Mouse (Mus musculus): Measurements from ENCODE around the gene Hid1. TPM values are rescaled to one million over a fixed set of nuclear protein-coding genes. Genes with fewer than 3 reads are reported as not detected.
A peak's percentile ranks its signal among the peaks of the same experiment; 100 is the strongest.

Hid1 gene
- total RNA-seq, 1 experiment, result 2.4 TPM

DNA sequence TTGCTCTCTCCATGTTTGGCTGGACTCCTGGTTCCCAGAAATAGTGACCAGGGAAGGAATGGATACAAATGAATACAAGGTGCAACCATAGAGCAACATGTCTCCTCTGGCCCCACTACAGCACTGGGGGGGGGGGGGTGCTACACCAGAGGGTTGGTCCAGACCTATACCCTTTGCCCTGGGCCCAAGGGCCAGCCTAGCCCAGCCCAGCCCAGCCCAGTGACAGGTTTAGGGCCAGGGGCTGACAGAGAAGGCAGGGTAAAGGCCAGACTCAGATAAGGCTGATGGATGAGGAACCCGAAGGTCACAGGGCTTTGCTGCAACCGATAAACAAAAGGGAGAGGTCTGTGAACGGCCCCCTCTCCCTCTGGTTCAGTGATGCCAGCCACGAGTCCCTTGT, 17.6 kb downstream of the Hid1 start:
- H3K9ac ChIP-seq (ENCODE audit: insufficient read depth, low read depth, low read length, poor library complexity, severe bottlenecking), result no peak overlapping the region
- in situ Hi-C loops (cut with MboI; ENCODE audit: low sequenced_read_pairs in 2 of 2, unreplicated experiment in 2 of 2), result no loop called here
- no peaks in the 10 kb centered on the region for H3K36me3 ChIP-seq (ENCODE audit: control insufficient read depth, insufficient read depth, low read length, poor library complexity, severe bottlenecking)
- no peak for TF ChIP-seq MAFK (IDR thresholded peaks at IDR 0.05; ENCODE audit: insufficient read depth, low read depth, low read length)
- no peak for TF ChIP-seq CHD2 (IDR thresholded peaks at IDR 0.05; ENCODE audit: low read depth, low read length)
- TF ChIP-seq ZNF384 (IDR thresholded peaks at IDR 0.05; ENCODE audit: low read depth, low read length), result no peak
- TF ChIP-seq ZC3H11A (IDR thresholded peaks at IDR 0.05; ENCODE audit: borderline replicate concordance, low read depth, low read length), result no peak
- no peak for TF ChIP-seq HCFC1 (IDR thresholded peaks at IDR 0.05; ENCODE audit: borderline replicate concordance, insufficient read depth, low read length)
- peaks cover 0 to 13% of the 10 kb centered on the region in 2 experiments; a peak in 2 of 4 replicates for H3K4me1 ChIP-seq (ENCODE audit: control insufficient read depth in 2 of 2, insufficient read depth in 2 of 2, low read length in 2 of 2, poor library complexity in 1 of 2)
- H3K9me3 ChIP-seq (ENCODE audit: control insufficient read depth, insufficient read depth, low read depth, low read length), result no peaks in the 10 kb centered on the region
- H3K27ac ChIP-seq (ENCODE audit: insufficient read depth, low read depth, low read length, poor library complexity, severe bottlenecking), result no peak overlapping the region
- DNase-seq (ENCODE audit: low read depth, low spot score), result no peak
- no peak overlapping the region for H3K4me3 ChIP-seq (ENCODE audit: insufficient read depth in 1 of 2, low read depth in 1 of 2, low read length in 2 of 2, poor library complexity in 1 of 2, severe bottlenecking in 1 of 2)

DNA sequence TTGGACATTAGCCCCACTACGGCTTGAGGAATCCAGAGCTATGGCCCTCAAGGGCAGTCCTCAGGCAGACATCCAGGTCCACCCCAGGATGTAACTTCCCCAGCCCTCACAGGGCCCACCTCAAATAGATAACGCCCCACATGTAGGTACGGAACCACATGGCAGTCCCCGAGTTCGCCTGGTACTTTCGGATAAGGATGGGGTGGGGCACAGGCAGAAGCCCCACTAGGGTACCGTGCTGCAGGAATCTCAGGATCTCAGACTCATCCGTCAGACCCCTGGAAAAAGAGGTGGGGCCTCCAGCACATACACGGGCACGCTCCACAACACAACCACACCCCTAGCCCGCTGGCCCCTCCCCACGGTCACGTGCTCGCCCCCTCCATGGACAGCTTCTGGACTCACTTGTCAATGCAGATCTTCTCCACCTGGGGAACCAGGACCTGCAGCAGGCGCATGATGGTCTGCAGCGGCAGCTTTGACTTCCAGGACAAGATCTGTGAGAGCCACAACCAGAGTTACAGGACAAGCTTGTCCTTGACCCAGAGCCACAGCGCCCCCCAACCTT, 18.8 kb downstream of the Hid1 start:
- H3K27ac ChIP-seq (ENCODE audit: insufficient read depth, low read depth, low read length, poor library complexity, severe bottlenecking), result no peak overlapping the region
- DNase-seq (ENCODE audit: low read depth, low spot score), result no peak
- H3K36me3 ChIP-seq (ENCODE audit: control insufficient read depth, insufficient read depth, low read length, poor library complexity, severe bottlenecking), result no peaks in the 10 kb centered on the region
- TF ChIP-seq MAFK (IDR thresholded peaks at IDR 0.05; ENCODE audit: insufficient read depth, low read depth, low read length), result no peak
- TF ChIP-seq HCFC1 (IDR thresholded peaks at IDR 0.05; ENCODE audit: borderline replicate concordance, insufficient read depth, low read length), result no peak
- no peak for TF ChIP-seq CHD2 (IDR thresholded peaks at IDR 0.05; ENCODE audit: low read depth, low read length)
- no peak for TF ChIP-seq ZNF384 (IDR thresholded peaks at IDR 0.05; ENCODE audit: low read depth, low read length)
- no peak for TF ChIP-seq ZC3H11A (IDR thresholded peaks at IDR 0.05; ENCODE audit: borderline replicate concordance, low read depth, low read length)
- no peak overlapping the region for H3K4me3 ChIP-seq (ENCODE audit: insufficient read depth in 1 of 2, low read depth in 1 of 2, low read length in 2 of 2, poor library complexity in 1 of 2, severe bottlenecking in 1 of 2)
- no peaks in the 10 kb centered on the region for H3K9me3 ChIP-seq (ENCODE audit: control insufficient read depth, insufficient read depth, low read depth, low read length)
- in situ Hi-C loops (cut with MboI; ENCODE audit: low sequenced_read_pairs in 2 of 2, unreplicated experiment in 2 of 2), result no loop called here
- peaks cover 0 to 16% of the 10 kb centered on the region in 2 experiments; a peak in 2 of 4 replicates for H3K4me1 ChIP-seq (ENCODE audit: control insufficient read depth in 2 of 2, insufficient read depth in 2 of 2, low read length in 2 of 2, poor library complexity in 1 of 2)
- H3K9ac ChIP-seq (ENCODE audit: insufficient read depth, low read depth, low read length, poor library complexity, severe bottlenecking), result no peak overlapping the region

DNA sequence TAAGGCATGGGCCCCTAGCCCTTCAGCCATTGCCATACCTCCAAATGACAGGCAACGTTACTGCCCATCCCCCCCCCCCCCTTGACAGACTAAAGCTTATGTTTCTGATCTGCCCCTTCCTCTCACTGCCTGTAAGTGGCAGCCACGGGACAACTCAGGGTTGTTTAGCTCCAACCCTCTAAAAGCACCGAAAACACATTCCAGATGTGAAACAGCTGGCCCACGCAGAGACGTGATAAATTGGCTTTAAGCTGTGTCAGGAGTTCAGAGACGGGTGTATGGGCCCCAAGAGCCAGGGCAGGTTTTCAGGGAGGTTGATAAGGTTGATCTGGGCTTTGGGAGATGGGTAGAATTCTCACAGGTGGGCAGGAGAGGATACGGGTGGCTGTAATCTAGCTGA, 22.0 kb downstream of the Hid1 start:
- H3K4me1 ChIP-seq (ENCODE audit: control insufficient read depth in 2 of 2, insufficient read depth in 2 of 2, low read length in 2 of 2, poor library complexity in 1 of 2), result peaks cover 0 to 16% of the 10 kb centered on the region in 2 experiments; a peak in 2 of 4 replicates
- no peak for TF ChIP-seq ZC3H11A (IDR thresholded peaks at IDR 0.05; ENCODE audit: borderline replicate concordance, low read depth, low read length)
- no peak for TF ChIP-seq HCFC1 (IDR thresholded peaks at IDR 0.05; ENCODE audit: borderline replicate concordance, insufficient read depth, low read length)
- TF ChIP-seq ZNF384 (IDR thresholded peaks at IDR 0.05; ENCODE audit: low read depth, low read length), result no peak
- TF ChIP-seq CHD2 (IDR thresholded peaks at IDR 0.05; ENCODE audit: low read depth, low read length), result no peak
- TF ChIP-seq MAFK (IDR thresholded peaks at IDR 0.05; ENCODE audit: insufficient read depth, low read depth, low read length), result no peak
- no peaks in the 10 kb centered on the region for H3K9me3 ChIP-seq (ENCODE audit: control insufficient read depth, insufficient read depth, low read depth, low read length)
- H3K27ac ChIP-seq (ENCODE audit: insufficient read depth, low read depth, low read length, poor library complexity, severe bottlenecking), result no peak overlapping the region
- no peak for DNase-seq (ENCODE audit: low read depth, low spot score)
- no peak overlapping the region for H3K9ac ChIP-seq (ENCODE audit: insufficient read depth, low read depth, low read length, poor library complexity, severe bottlenecking)
- in situ Hi-C loops (cut with MboI; ENCODE audit: low sequenced_read_pairs in 2 of 2, unreplicated experiment in 2 of 2), result no loop called here
- H3K36me3 ChIP-seq (ENCODE audit: control insufficient read depth, insufficient read depth, low read length, poor library complexity, severe bottlenecking), result no peaks in the 10 kb centered on the region
- H3K4me3 ChIP-seq (ENCODE audit: insufficient read depth in 1 of 2, low read depth in 1 of 2, low read length in 2 of 2, poor library complexity in 1 of 2, severe bottlenecking in 1 of 2), result no peak overlapping the region

DNA sequence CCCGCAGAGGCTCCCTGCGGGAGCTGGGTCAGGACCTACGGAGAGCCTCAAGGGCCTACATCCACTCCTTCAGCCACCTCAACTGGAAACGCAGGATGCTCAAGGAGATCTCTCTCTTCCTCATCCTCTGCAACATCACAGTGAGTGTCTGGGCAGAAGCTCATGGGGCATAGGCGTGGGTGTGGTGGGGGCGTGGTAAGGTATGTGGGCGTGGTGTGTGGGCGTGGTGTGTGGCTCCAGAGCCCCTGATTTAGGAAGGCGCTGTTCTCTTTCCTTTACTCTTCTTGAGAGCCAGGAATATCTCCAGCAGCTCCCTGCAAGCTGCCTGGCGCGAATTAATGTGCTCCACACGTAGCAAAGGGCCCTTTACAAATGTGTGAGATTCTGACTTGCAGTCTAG, 22.6 kb downstream of the Hid1 start:
- in situ Hi-C loops (cut with MboI; ENCODE audit: low sequenced_read_pairs in 2 of 2, unreplicated experiment in 2 of 2), result no loop called here
- H3K9ac ChIP-seq (ENCODE audit: insufficient read depth, low read depth, low read length, poor library complexity, severe bottlenecking), result no peak overlapping the region
- no peak overlapping the region for H3K27ac ChIP-seq (ENCODE audit: insufficient read depth, low read depth, low read length, poor library complexity, severe bottlenecking)
- peaks cover 0 to 16% of the 10 kb centered on the region in 2 experiments; a peak in 2 of 4 replicates for H3K4me1 ChIP-seq (ENCODE audit: control insufficient read depth in 2 of 2, insufficient read depth in 2 of 2, low read length in 2 of 2, poor library complexity in 1 of 2)
- no peaks in the 10 kb centered on the region for H3K36me3 ChIP-seq (ENCODE audit: control insufficient read depth, insufficient read depth, low read length, poor library complexity, severe bottlenecking)
- no peak for TF ChIP-seq HCFC1 (IDR thresholded peaks at IDR 0.05; ENCODE audit: borderline replicate concordance, insufficient read depth, low read length)
- TF ChIP-seq ZC3H11A (IDR thresholded peaks at IDR 0.05; ENCODE audit: borderline replicate concordance, low read depth, low read length), result 0 out of 2 replicates have a peak, but pooled peaks have one; percentile 2
- no peak for DNase-seq (ENCODE audit: low read depth, low spot score)
- H3K4me3 ChIP-seq (ENCODE audit: insufficient read depth in 1 of 2, low read depth in 1 of 2, low read length in 2 of 2, poor library complexity in 1 of 2, severe bottlenecking in 1 of 2), result peak overlapping the region; percentile 11; a peak in 2 of 4 replicates
- no peaks in the 10 kb centered on the region for H3K9me3 ChIP-seq (ENCODE audit: control insufficient read depth, insufficient read depth, low read depth, low read length)

DNA sequence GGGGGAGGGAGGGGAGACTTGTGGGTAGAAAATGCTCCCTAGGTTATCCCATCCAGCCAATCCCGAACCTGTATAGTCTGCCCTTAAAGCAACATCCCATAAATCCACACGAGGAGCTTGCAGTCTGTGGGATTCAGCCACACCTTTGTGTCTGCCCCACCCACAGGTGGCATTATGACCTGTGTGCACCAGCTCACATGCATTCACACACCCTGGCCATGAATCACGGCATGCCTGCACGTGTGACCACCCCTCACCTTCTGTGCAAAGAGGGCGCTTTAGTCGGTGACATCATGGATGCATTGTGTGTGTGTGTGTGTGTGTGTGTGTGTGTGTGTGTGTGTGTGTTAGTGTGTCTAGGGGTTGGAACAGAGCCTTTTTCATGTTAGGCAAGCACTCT, 25.7 kb downstream of the Hid1 start:
- no peak for DNase-seq (ENCODE audit: low read depth, low spot score)
- Histone ChIP-seq H3K36me3 (ENCODE audit: control insufficient read depth, insufficient read depth, low read length, poor library complexity, severe bottlenecking) (no peaks in the 10 kb centered on the region), H3K9me3 (ENCODE audit: control insufficient read depth, insufficient read depth, low read depth, low read length) (no peaks in the 10 kb centered on the region), H3K9ac (ENCODE audit: insufficient read depth, low read depth, low read length, poor library complexity, severe bottlenecking) (no peak overlapping the region), H3K4me3 (ENCODE audit: insufficient read depth in 1 of 2, low read depth in 1 of 2, low read length in 2 of 2, poor library complexity in 1 of 2, severe bottlenecking in 1 of 2) (no peak overlapping the region), H3K27ac (ENCODE audit: insufficient read depth, low read depth, low read length, poor library complexity, severe bottlenecking) (no peak overlapping the region), H3K4me1 (ENCODE audit: control insufficient read depth in 2 of 2, insufficient read depth in 2 of 2, low read length in 2 of 2, poor library complexity in 1 of 2) (peaks cover 0 to 7% of the 10 kb centered on the region in 2 experiments; a peak in 2 of 4 replicates)
- in situ Hi-C loops (cut with MboI; ENCODE audit: low sequenced_read_pairs in 2 of 2, unreplicated experiment in 2 of 2), result no loop called here
- TF ChIP-seq ZNF384 (IDR thresholded peaks at IDR 0.05; ENCODE audit: low read depth, low read length) (no peak), CHD2 (IDR thresholded peaks at IDR 0.05; ENCODE audit: low read depth, low read length) (no peak), MAFK (IDR thresholded peaks at IDR 0.05; ENCODE audit: insufficient read depth, low read depth, low read length) (no peak), ZC3H11A (IDR thresholded peaks at IDR 0.05; ENCODE audit: borderline replicate concordance, low read depth, low read length) (no peak), HCFC1 (IDR thresholded peaks at IDR 0.05; ENCODE audit: borderline replicate concordance, insufficient read depth, low read length) (no peak)
